Mouse (Mus musculus) liver, embryonic 14.5 days (tissue): Measurements from ENCODE around the gene Minpp1. TPM values are rescaled to one million over a fixed set of nuclear protein-coding genes. Genes with fewer than 3 reads are reported as not detected.
A peak's percentile ranks its signal among the peaks of the same experiment; 100 is the strongest.

Source experiments
- ATAC-seq: fragments of 200-750 bp; cut with Nextera tagmentation; 2 replicates; pipeline ENCODE4 v1.8.0; 2017; ENCODE audit warnings: moderate number of reproducible peaks, mild to moderate bottlenecking, moderate library complexity; ENCODE audit not compliant: insufficient read depth
- DNase-seq, 3 experiments: peaks; one replicate each; pipeline ENCODE4 v3.0.0-alpha.2; 2012 to 2013; ENCODE audit warnings: low read depth in 3 of 3, low spot score in 3 of 3
- H3K27ac ChIP-seq: fragments of 300-500 bp; sonication (generic); 2 replicates; pipeline ENCODE4 v1.5.1; 2014; ENCODE audit warnings: moderate library complexity, mild to moderate bottlenecking, control low read depth, inconsistent platforms
- H3K27me3 ChIP-seq: fragments of 300-500 bp; sonication (generic); 2 replicates; pipeline ENCODE4 v1.6.1; 2014; ENCODE audit warnings: mild to moderate bottlenecking, low read length, moderate library complexity; ENCODE audit not compliant: control insufficient read depth, insufficient read depth
- H3K36me3 ChIP-seq: fragments of 300-500 bp; sonication (generic); replicated peaks from 2 replicates; pipeline ENCODE4 v1.6.1; 2014; ENCODE audit warnings: low read depth; ENCODE audit not compliant: control insufficient read depth, insufficient read depth
- H3K4me1 ChIP-seq, 2 experiments: fragments of 200-500 bp in 1 of 2; fragments of 300-500 bp in 1 of 2; sonication (generic) in 1 of 2; replicated peaks; 2 replicates each; pipeline ENCODE4 v1.6.1; 2012 to 2014; ENCODE audit warnings: antibody characterized with exemption in 1 of 2, inconsistent platforms in 1 of 2, low read length in 1 of 2; ENCODE audit not compliant: control insufficient read depth in 2 of 2, insufficient read depth in 2 of 2
- H3K4me2 ChIP-seq: fragments of 300-500 bp; sonication (generic); 2 replicates; pipeline ENCODE4 v1.6.1; 2014; ENCODE audit warnings: low read depth, mild to moderate bottlenecking, control low read depth, moderate library complexity
- H3K4me3 ChIP-seq, 2 experiments: fragments of 200-500 bp in 1 of 2; fragments of 300-500 bp in 1 of 2; sonication (generic) in 1 of 2; 2 replicates each; pipeline ENCODE4 v1.5.1; 2012 to 2014; ENCODE audit warnings: low read depth in 2 of 2, low read length in 2 of 2, mild to moderate bottlenecking in 2 of 2, control low read depth in 1 of 2, inconsistent platforms in 1 of 2, moderate library complexity in 1 of 2; ENCODE audit not compliant: insufficient read depth in 1 of 2
- H3K9ac ChIP-seq: fragments of 300-500 bp; sonication (generic); replicated peaks from 2 replicates; pipeline ENCODE4 v1.6.1; 2014; ENCODE audit warnings: mild to moderate bottlenecking, control low read depth, moderate library complexity
- H3K9me3 ChIP-seq: fragments of 300-500 bp; sonication (generic); 2 replicates; pipeline ENCODE4 v1.6.1; 2016; ENCODE audit warnings: low read length, mixed read lengths; ENCODE audit not compliant: control insufficient read depth
- CTCF ChIP-seq: IDR thresholded peaks from 2 replicates; pipeline ENCODE4 v1.5.1; 2016; ENCODE audit warnings: antibody characterized with exemption, low read depth, control low read depth
- EP300 ChIP-seq: IDR thresholded peaks from 2 replicates; pipeline ENCODE4 v1.6.1; 2016; ENCODE audit warnings: antibody characterized with exemption, low read depth
- WGBS: fragments of 180-500 bp; shearing (Covaris S2); extraction: QIAGEN DNeasy Blood & Tissue Kit; methylation state at CpG from one replicate; pipeline ENCODE4 v1.1.7; 2014; ENCODE audit not compliant: insufficient replicate concordance; 5-methylcytosine and 5-hydroxymethylcytosine counted together
- polyA plus RNA-seq, 2 experiments: library from polyadenylated mRNA; depleted of rRNA in 1 of 2; stranded (reverse) in 1 of 2; unstranded in 1 of 2; fragments of >200 nt; fragmentation: Nextera tagmentation in 1 of 2; extraction: Ambion mirVana in 1 of 2; gene quantifications; 2 replicates each; pipeline versions ENCODE4 v1.2.1 to v1.2.3; 2012 to 2014

Minpp1 gene
- polyA plus RNA-seq (2012; rRNA removed), result 35.9 and 36.6 TPM in 2 replicates
- 75.4 and 86.0 TPM in 2 replicates for polyA plus RNA-seq (2014; fragmentation: Nextera tagmentation; extraction: Ambion mirVana)

DNA sequence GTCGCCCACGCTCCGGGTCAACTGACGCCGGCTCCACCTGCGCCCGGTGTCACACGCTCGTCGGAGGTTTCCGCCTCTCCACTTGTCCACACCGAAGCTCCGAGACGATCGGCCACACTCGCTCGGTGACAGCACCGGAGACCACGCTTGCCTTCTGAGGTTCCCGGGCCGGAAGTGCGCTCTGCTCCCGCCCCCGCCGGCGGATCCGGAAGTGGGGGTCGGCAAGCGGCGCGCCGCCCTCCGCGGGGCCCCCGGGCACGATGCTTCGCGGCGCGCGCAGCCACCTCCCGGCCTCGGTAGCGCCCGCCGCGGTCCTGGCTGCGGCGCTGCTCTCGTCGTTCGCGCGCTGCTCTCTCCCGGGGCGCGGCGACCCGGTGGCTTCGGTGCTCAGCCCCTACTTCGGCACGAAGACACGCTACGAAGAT lies at the start of gene Minpp1:
Minpp1 (plus strand) TSS at position 89 of the 425 bp plus-strand sequence.
- ATAC-seq (peak; percentile 81), DNase-seq (peak; percentile 70 to 72 (median 70))
- H3K4me2 ChIP-seq, result peak within 1 kb of the TSS; percentile 82
- no peaks in the 10 kb centered on the region for H3K27me3 ChIP-seq
- peak within 1 kb of the TSS; percentile 81 for H3K9ac ChIP-seq
- WGBS, result under 1% methylated on average over 64 of the region's 64 CpGs
- peak within 1 kb of the TSS; percentile 73 to 89 for H3K4me3 ChIP-seq
- peaks cover under 1% of the 10 kb centered on the region; the same call in 1 of the 2 replicates for H3K36me3 ChIP-seq
- peak within 1 kb of the TSS; percentile 80 for H3K27ac ChIP-seq
- no peaks in the 10 kb centered on the region for H3K9me3 ChIP-seq
- no peak for TF ChIP-seq CTCF
- no peak for TF ChIP-seq EP300
- H3K4me1 ChIP-seq, result peaks cover 33 to 36% of the 10 kb centered on the region in 2 experiments

DNA sequence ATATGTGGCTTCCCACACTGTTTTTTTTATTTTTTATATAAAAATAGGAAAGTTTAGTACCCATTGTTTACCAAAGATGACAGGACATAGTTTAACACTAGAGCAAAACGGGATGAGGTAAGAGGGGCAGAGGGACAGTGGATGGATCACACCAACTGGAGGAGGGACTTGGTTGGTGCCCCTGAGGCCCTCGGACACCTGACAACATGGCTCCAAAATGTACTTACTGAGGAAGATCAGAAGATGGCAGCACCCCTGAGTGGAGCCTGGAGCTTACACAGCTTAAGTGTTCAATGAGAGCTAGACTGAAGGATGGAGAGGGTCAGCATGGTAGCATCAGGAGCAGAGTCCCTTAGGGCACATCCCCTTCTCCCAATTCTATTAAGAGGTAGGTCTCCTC lies 46.2 kb upstream of the Minpp1 start:
- Histone ChIP-seq H3K9ac (no peak overlapping the region), H3K36me3 (no peaks in the 10 kb centered on the region), H3K4me1 (0 out of 4 replicates have a peak, but pooled peaks cover 0 to 3% of the 10 kb centered on the region in 2 experiments), H3K4me2 (no peak overlapping the region), H3K27ac (no peak overlapping the region), H3K4me3 (no peak overlapping the region), H3K9me3 (no peaks in the 10 kb centered on the region), H3K27me3 (no peaks in the 10 kb centered on the region)
- DNase-seq (no peak), ATAC-seq (no peak)
- 0 out of 2 replicates have a peak, but pooled peaks have one; percentile 8 for TF ChIP-seq CTCF
- no peak for TF ChIP-seq EP300
- WGBS, result 77% methylated on average over 2 of the region's 2 CpGs

DNA sequence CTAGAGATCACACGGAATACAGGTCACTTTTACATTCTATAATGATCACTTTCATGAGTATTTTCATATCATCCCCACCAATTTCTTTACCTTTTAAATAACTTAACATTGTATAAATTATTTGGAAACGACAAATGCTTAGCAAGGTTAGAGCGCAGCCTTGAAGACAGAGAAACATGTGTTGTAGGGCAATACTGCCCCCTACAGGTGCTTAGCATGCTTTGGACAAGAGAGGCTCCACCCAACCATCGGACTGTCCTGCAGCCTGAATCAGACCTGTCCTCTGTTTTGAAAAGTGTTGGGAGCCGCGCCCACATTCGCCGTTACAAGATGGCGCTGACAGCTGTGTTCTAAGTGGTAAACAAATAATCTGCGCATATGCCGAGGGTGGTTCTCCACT lies 44.0 kb upstream of the Minpp1 start:
- Histone ChIP-seq H3K9me3 (no peaks in the 10 kb centered on the region), H3K27me3 (no peaks in the 10 kb centered on the region), H3K27ac (no peak overlapping the region), H3K36me3 (no peaks in the 10 kb centered on the region), H3K9ac (no peak overlapping the region), H3K4me2 (no peak overlapping the region), H3K4me1 (0 out of 4 replicates have a peak, but pooled peaks cover 0 to 3% of the 10 kb centered on the region in 2 experiments), H3K4me3 (no peak overlapping the region)
- no peak for ATAC-seq
- 86% methylated on average over 10 of the region's 11 CpGs for WGBS
- peak in 2 of 3 experiments; percentile 44 to 45 for DNase-seq
- TF ChIP-seq CTCF (peak; percentile 27; the same call in 1 of the 2 replicates), EP300 (no peak)

DNA sequence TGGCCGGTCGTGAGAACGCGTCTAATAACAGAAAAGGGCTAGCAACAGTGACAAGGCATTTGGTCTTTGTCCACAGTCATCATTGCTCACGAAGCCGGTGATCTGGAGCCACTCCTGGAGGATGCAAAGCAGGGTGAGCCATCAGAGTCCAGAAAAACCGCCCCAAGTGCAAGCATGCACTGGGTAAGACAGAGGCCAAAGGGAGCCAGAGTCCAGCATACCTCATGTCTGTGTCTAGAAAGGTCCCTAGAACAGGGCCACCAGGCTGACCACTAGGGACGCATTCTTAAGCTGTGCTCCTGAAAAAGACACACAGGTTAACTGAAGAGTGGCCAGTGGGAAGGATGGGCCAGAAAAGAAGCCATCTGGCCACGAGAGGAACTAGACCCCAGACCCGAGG lies 36.6 kb upstream of the Minpp1 start:
- WGBS, result 81% methylated on average over 10 of the region's 10 CpGs
- H3K27me3 ChIP-seq, result no peaks in the 10 kb centered on the region
- H3K4me1 ChIP-seq, result no peaks in the 10 kb centered on the region
- no peak overlapping the region for H3K4me3 ChIP-seq
- H3K36me3 ChIP-seq, result no peaks in the 10 kb centered on the region
- no peaks in the 10 kb centered on the region for H3K9me3 ChIP-seq
- ATAC-seq (no peak), DNase-seq (no peak)
- TF ChIP-seq CTCF, result no peak
- TF ChIP-seq EP300, result no peak
- H3K9ac ChIP-seq, result no peak overlapping the region
- H3K4me2 ChIP-seq, result no peak overlapping the region
- H3K27ac ChIP-seq, result no peak overlapping the region

DNA sequence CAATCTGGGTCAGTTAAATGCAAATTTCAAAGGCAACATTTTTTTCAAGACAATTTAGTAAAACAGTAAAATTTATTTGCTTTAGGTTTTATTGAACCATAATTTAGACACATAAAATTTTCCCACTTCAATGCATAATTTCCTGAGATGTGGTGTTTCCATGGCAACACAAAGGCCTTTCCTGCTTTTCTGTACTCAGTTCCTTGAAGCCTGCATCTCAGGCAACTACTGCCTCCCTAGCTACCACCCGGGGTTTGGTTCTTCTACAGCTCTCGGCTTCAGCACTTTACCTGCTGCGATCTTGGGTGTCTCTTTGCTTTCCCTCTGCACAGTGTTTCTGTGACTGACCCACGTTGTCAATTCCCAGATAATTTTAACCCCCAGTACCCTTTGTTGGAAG lies 33.3 kb upstream of the Minpp1 start:
- TF ChIP-seq CTCF, result no peak
- no peak for TF ChIP-seq EP300
- Histone ChIP-seq H3K36me3 (no peaks in the 10 kb centered on the region), H3K4me1 (no peaks in the 10 kb centered on the region), H3K4me2 (no peak overlapping the region), H3K9me3 (no peaks in the 10 kb centered on the region), H3K4me3 (no peak overlapping the region), H3K27me3 (no peaks in the 10 kb centered on the region), H3K27ac (no peak overlapping the region), H3K9ac (no peak overlapping the region)
- ATAC-seq (no peak), DNase-seq (no peak)
- WGBS, result 59% methylated on average over 4 of the region's 4 CpGs
